Mouse (Mus musculus) megakaryocyte-erythroid progenitor cell, adult 5-6 weeks (primary cell): ENCODE measurements around the gene Slc22a2. TPM values are rescaled to one million over a fixed set of nuclear protein-coding genes. Genes with fewer than 3 reads are reported as not detected.
"Not testable (repeated sequence)": the region's sequence is repeated elsewhere in the genome, so short reads cannot be mapped to it uniquely, and the experiment has no call there.

Experiments used
- ATAC-seq: replicated peaks from 2 replicates; pipeline ENCODE4 v1.8.0; 2016; ENCODE audit warnings: mild to moderate bottlenecking, inconsistent platforms; ENCODE audit not compliant: severe bottlenecking, poor library complexity, low FRiP score, low TSS enrichment
- total RNA-seq, 2 experiments: library from RNA; stranded (forward) in 1 of 2; stranded (reverse) in 1 of 2; fragments of 200-1000, 215-1000 nt in 1 of 2; fragments of >200 nt in 1 of 2; fragmentation: Nextera tagmentation in 1 of 2; gene quantifications; 2 replicates each; pipeline ENCODE4 v1.2.3; 2014 to 2017

Slc22a2 gene
- total RNA-seq, 2 experiments from 2014 or later, result not detected

- ATAC-seq, result not testable (repeated sequence)
Observed at GRCm38 (mm10) chr17:12674980-12675379, 91.0 kb downstream of the Slc22a2 start.

GRCm38 (mm10) chr17:12675646-12676045 is 91.7 kb downstream of the Slc22a2 start, which contains the start of gene Slc22a1:
Gene Slc22a1 (minus strand): TSS chr17:12675829.
- ATAC-seq, result no peak

- ATAC-seq, result no peak
Observed at GRCm38 (mm10) chr17:12677139-12677538, 93.2 kb downstream of the Slc22a2 start.

Other genes with a start within 250 kb of the Slc22a2 start
- not detected in 2 replicates for gene Plg, start 205.5 kb upstream of the Slc22a2 start, total RNA-seq (2014; fragmentation: Nextera tagmentation)
- not detected in 2 replicates for gene Plg, start 205.5 kb upstream of the Slc22a2 start, total RNA-seq (2017)
- 26.2 and 42.0 TPM in 2 replicates for gene Slc22a3, start 76.4 kb upstream of the Slc22a2 start, total RNA-seq (2014; fragmentation: Nextera tagmentation)
- gene Slc22a3, start 76.4 kb upstream of the Slc22a2 start, total RNA-seq (2017), result 27.4 and 29.7 TPM in 2 replicates
- not detected in 2 replicates for gene Slc22a1, start 91.7 kb downstream of the Slc22a2 start, total RNA-seq (2014; fragmentation: Nextera tagmentation)
- not detected in 2 replicates for gene Slc22a1, start 91.7 kb downstream of the Slc22a2 start, total RNA-seq (2017)
- 10.2 and 14.0 TPM in 2 replicates for gene Igf2r, start 185.5 kb downstream of the Slc22a2 start, total RNA-seq (2014; fragmentation: Nextera tagmentation)
- 15.3 and 19.7 TPM in 2 replicates for gene Igf2r, start 185.5 kb downstream of the Slc22a2 start, total RNA-seq (2017)